8 mouse cellular contexts compared by ENCODE assay signal in the genomic region with DNA sequence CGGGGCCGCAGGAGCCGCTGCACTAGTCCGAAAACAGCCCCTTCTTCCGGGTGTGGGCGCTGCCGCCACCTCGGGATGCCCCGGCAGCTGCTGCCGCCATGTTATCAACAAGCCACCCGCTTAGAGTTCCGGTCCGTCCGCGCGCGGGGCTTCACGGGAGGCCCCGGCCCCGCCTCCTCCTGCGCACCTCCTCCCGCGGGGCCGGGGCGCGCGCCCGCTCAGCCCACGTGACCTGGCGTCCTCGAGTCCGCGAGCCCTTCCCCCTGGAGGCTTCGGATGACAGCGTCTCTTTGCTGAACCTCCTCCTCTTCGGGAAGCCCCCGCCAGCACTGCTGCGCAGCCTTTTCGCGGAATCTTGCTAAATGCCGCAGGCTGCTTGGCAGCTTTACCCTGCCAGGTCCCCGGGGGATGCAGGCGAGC. TPM values are rescaled to one million over a fixed set of nuclear protein-coding genes. Genes with fewer than 3 reads are reported as not detected.
DNase-seq lines count a peak whose midpoint lies in the region; ATAC-seq and TF ChIP-seq lines count a peak whose summit lies in the region.

A gene (minus strand): TSS at position 155 of the 420 bp plus-strand sequence.

- TF ChIP-seq CTCF in lung, adult 2 months (IDR thresholded peaks at IDR 0.05; ENCODE audit: insufficient read depth, low read length): no peak

- H3K9ac ChIP-seq in ES-E14 (ENCODE audit: insufficient read depth, low read depth, low read length, poor library complexity, severe bottlenecking): peak within 1 kb of the TSS; percentile 96
- peak within 1 kb of the TSS; percentile 85 for H3K9ac ChIP-seq in forebrain, embryonic 15.5 days (replicated peaks)

- peak; percentile 83 for DNase-seq in ES-E14 (ENCODE audit: low read depth, low spot score)
- peak; percentile 95 for DNase-seq in cerebellum, adult 11-12 months
- peak; percentile 89 for DNase-seq in heart, postnatal 25 days (ENCODE audit: low spot score)
- peak; percentile 93 to 97 for DNase-seq in layer of hippocampus, adult 18-20 months (ENCODE audit: low spot score in 2 of 2)
- DNase-seq in lung, adult 2 months: peak; percentile 89
- peak; percentile 91 to 93 for DNase-seq in thymus, adult 18-20 months

- in situ Hi-C loops in ES-E14 (cut with MboI; ENCODE audit: low sequenced_read_pairs in 2 of 2, unreplicated experiment in 2 of 2): no loop called here

- H3K27me3 ChIP-seq in forebrain, embryonic 15.5 days: no peaks in the 10 kb centered on the region

- peak; percentile 91; the same call in 1 of the 2 replicates for TF ChIP-seq POLR2A in lung, adult 2 months (IDR thresholded peaks at IDR 0.05; ENCODE audit: borderline replicate concordance, extremely low read depth, low read depth, low read length)

- peak within 1 kb of the TSS; percentile 79 for H3K27ac ChIP-seq in ES-E14 (ENCODE audit: insufficient read depth, low read depth, low read length, poor library complexity, severe bottlenecking)
- peak within 1 kb of the TSS; percentile 97 for H3K27ac ChIP-seq in forebrain, embryonic 15.5 days (replicated peaks)

- no peaks in the 10 kb centered on the region for H3K9me3 ChIP-seq in ES-E14 (ENCODE audit: control insufficient read depth, insufficient read depth, low read depth, low read length)
- no peaks in the 10 kb centered on the region for H3K9me3 ChIP-seq in forebrain, embryonic 15.5 days

- peaks cover 0 to 8% of the 10 kb centered on the region in 2 experiments; a peak in 1 of 4 replicates for H3K4me1 ChIP-seq in ES-E14 (ENCODE audit: control insufficient read depth in 2 of 2, insufficient read depth in 2 of 2, low read length in 2 of 2, poor library complexity in 1 of 2)
- H3K4me1 ChIP-seq in forebrain, embryonic 15.5 days: peaks cover 22% of the 10 kb centered on the region
- H3K4me1 ChIP-seq in lung, adult 2 months (ENCODE audit: control insufficient read depth, insufficient read depth, low read length): peaks cover 17% of the 10 kb centered on the region

- intact Hi-C loops in heart, postnatal 25 days (cut with DNase I): loop anchor here (10.0 kb wide), 1 partner anchor 625 kb away; a partner anchor contains a TSS

- under 1% methylated on average over 43 of the region's 43 CpGs for WGBS in forebrain, embryonic 15.5 days
- WGBS in lung, adult 2 months: under 1% methylated on average over 42 of the region's 43 CpGs

- peak within 1 kb of the TSS; percentile 61 for H3K4me2 ChIP-seq in forebrain, embryonic 15.5 days (replicated peaks)

- ATAC-seq in forebrain, embryonic 15.5 days (replicated peaks): peak; percentile 95
- peak; percentile 88 for ATAC-seq in neutrophil, adult 5-6 weeks (ENCODE audit: extremely low read depth, insufficient number of reproducible peaks, low FRiP score, poor library complexity, severe bottlenecking)

- H3K4me3 ChIP-seq in ES-E14 (ENCODE audit: insufficient read depth in 1 of 2, low read depth in 1 of 2, low read length in 2 of 2, poor library complexity in 1 of 2, severe bottlenecking in 1 of 2): peak within 1 kb of the TSS; percentile 95 to 99
- peak within 1 kb of the TSS; percentile 89 for H3K4me3 ChIP-seq in forebrain, embryonic 15.5 days
- H3K4me3 ChIP-seq in lung, adult 2 months (replicated peaks; ENCODE audit: extremely low read depth, low read depth, low read length): peak within 1 kb of the TSS; percentile 100

- no peaks in the 10 kb centered on the region for H3K36me3 ChIP-seq in ES-E14 (ENCODE audit: control insufficient read depth, insufficient read depth, low read length, poor library complexity, severe bottlenecking)
- no peaks in the 10 kb centered on the region for H3K36me3 ChIP-seq in forebrain, embryonic 15.5 days

TF ChIP-seq in ES-E14, 5 proteins besides CTCF, POLR2A, EP300 and RAD21:
- peak; percentile 71; the same call in 1 of the 2 replicates for TF ChIP-seq HCFC1 (IDR thresholded peaks at IDR 0.05; ENCODE audit: borderline replicate concordance, insufficient read depth, low read length)
- TF ChIP-seq ZC3H11A (IDR thresholded peaks at IDR 0.05; ENCODE audit: borderline replicate concordance, low read depth, low read length): no peak
- TF ChIP-seq ZNF384 (IDR thresholded peaks at IDR 0.05; ENCODE audit: low read depth, low read length): no peak
- no peak for TF ChIP-seq CHD2 (IDR thresholded peaks at IDR 0.05; ENCODE audit: low read depth, low read length)
- no peak for TF ChIP-seq MAFK (IDR thresholded peaks at IDR 0.05; ENCODE audit: insufficient read depth, low read depth, low read length)

RNA-seq across cellular contexts. Expression of the gene that starts here (rescaled TPM):
- total RNA-seq in ES-E14 (2012; rRNA removed): 23.5 and 24.2 TPM in 2 replicates
- 15.5 and 15.8 TPM in 2 replicates for polyA plus RNA-seq in forebrain, embryonic 15.5 days (2015; fragmentation: Nextera tagmentation; extraction: Ambion mirVana)
- total RNA-seq in heart, postnatal 25 days (2021): 10 to 100 TPM; 14.1 to 14.5 TPM
- 10 to 100 TPM; 36.1 to 37.6 TPM for total RNA-seq in layer of hippocampus, adult 18-20 months (2021)
- 8.7 and 12.3 TPM in 2 replicates for polyA plus RNA-seq in lung, adult 2 months (2012; rRNA removed)
- total RNA-seq in neutrophil, adult 5-6 weeks (2017): 53.3 and 56.3 TPM in 2 replicates

Comparison
In these comparisons a context has a peak if more than half of its experiments do, and no peak if none do; other contexts are left out.
1. Peak in every context shown above with its lines: DNase-seq, ATAC-seq, H3K4me3 ChIP-seq and H3K27ac ChIP-seq.